ENCODE assay signal across 17 mouse cellular contexts in the genomic region with DNA sequence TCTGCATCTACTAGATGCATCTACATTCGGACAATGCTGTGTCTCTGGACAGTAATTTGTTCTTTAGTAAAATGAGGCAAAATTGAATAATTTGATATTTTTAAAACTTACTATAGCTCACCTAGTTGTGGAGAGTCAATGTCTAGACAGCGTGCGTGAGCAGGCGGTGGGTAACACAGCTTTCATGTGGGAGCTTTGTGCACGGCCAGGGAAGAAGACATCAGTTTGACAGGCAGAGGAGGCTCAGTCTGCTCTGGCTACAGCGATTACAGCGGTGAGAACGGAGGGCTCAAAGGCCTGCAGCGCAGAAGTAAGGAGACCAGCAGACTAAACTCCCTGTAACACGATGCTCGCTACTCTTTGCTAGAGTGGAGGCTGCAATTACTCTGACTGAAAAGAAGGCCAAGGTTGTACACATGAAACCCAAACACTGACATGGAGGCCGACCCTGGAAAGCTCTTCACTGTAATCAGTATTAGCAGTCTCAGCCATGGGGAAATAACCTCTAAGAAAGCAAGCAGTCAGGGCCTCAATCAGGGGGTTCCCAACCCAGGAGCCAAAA.
DNase-seq lines count a peak whose midpoint lies in the region; ATAC-seq and TF ChIP-seq lines count a peak whose summit lies in the region.
"Had no signal": no experiment of that assay in that cellular context is flagged by ENCODE, and none has a peak within 500 bp of the region (broad histone marks: within the 10 kb centered on the region; RNA-seq: fewer than 3 reads in every experiment).

No protein-coding gene starts in this region.

- no peak overlapping the region for H3K9ac ChIP-seq in intestine, embryonic 14.5 days (ENCODE audit: low read length)
- H3K9ac ChIP-seq in intestine, postnatal 0 days (ENCODE audit: low read depth, low read length) = no peak overlapping the region
- no peak overlapping the region for H3K9ac ChIP-seq in lung, postnatal 0 days (replicated peaks; ENCODE audit: low read depth)
- H3K9ac ChIP-seq: heart, embryonic 12.5 days; lung, embryonic 15.5 days had no signal

- no peak for DNase-seq in intestine, embryonic 14.5 days (ENCODE audit: low spot score)
- DNase-seq in ovary, adult 18-20 months (ENCODE audit: low spot score) = peak; percentile 9
- no peak for DNase-seq in ovary, postnatal 10 days (ENCODE audit: low spot score)
- DNase-seq in embryo, embryonic 11 days = peak; percentile 61
- no peak for DNase-seq in neural tube, embryonic 10.5 days (ENCODE audit: extremely low spot score, low spot score)
- DNase-seq in lung, postnatal 0 days (ENCODE audit: low spot score) = no peak
- DNase-seq: cerebellum, adult 9-11 months; gastrocnemius, postnatal 10 days; kidney, adult 11 months; liver; right cerebral cortex, adult 18-20 months; spleen, adult 18-20 months had no signal

- H3K4me3 ChIP-seq in intestine, embryonic 14.5 days (ENCODE audit: low read depth, low read length) = no peak overlapping the region
- no peak overlapping the region for H3K4me3 ChIP-seq in intestine, postnatal 0 days (ENCODE audit: low read depth, low read length)
- H3K4me3 ChIP-seq in lung, postnatal 0 days (ENCODE audit: low read depth, low read length) = no peak overlapping the region
- H3K4me3 ChIP-seq: heart, embryonic 12.5 days; lung, embryonic 15.5 days had no signal

- H3K27ac ChIP-seq in intestine, embryonic 14.5 days (ENCODE audit: low read depth) = 0 out of 2 replicates have a peak overlapping the region, but pooled peaks have one; percentile 16
- H3K27ac ChIP-seq in intestine, postnatal 0 days (ENCODE audit: low read depth, low read length) = no peak overlapping the region
- no peak overlapping the region for H3K27ac ChIP-seq in lung, postnatal 0 days (ENCODE audit: low read length)
- H3K27ac ChIP-seq: lung, embryonic 15.5 days; stomach, postnatal 0 days had no signal

- H3K4me2 ChIP-seq in intestine, embryonic 14.5 days (ENCODE audit: low read length) = no peak overlapping the region
- no peak overlapping the region for H3K4me2 ChIP-seq in intestine, postnatal 0 days (replicated peaks; ENCODE audit: low read depth)
- no peak overlapping the region for H3K4me2 ChIP-seq in lung, postnatal 0 days (replicated peaks; ENCODE audit: low read depth, low read length)
- H3K4me2 ChIP-seq: heart, embryonic 12.5 days; lung, embryonic 15.5 days had no signal

- no peak for TF ChIP-seq CTCF in intestine, postnatal 0 days (IDR thresholded peaks at IDR 0.05; ENCODE audit: low read depth)
- no peak for TF ChIP-seq CTCF in lung, postnatal 0 days (IDR thresholded peaks at IDR 0.05)

- H3K36me3 ChIP-seq in intestine, embryonic 14.5 days (ENCODE audit: control insufficient read depth, insufficient read depth, low read length) = no peaks in the 10 kb centered on the region
- no peaks in the 10 kb centered on the region for H3K36me3 ChIP-seq in intestine, postnatal 0 days (ENCODE audit: control insufficient read depth, insufficient read depth)
- H3K36me3 ChIP-seq in lung, postnatal 0 days (ENCODE audit: insufficient read depth, low read length) = no peaks in the 10 kb centered on the region
- H3K36me3 ChIP-seq: heart, embryonic 12.5 days; lung, embryonic 15.5 days had no signal

- no peak for ATAC-seq in intestine, embryonic 14.5 days (replicated peaks; ENCODE audit: low FRiP score, low TSS enrichment, low read depth)
- ATAC-seq in intestine, postnatal 0 days = no peak
- no peak for ATAC-seq in lung, postnatal 0 days
- ATAC-seq: CD4-positive, CD25-positive, alpha-beta regulatory T cell, adult 4 months had no signal

- no peak for TF ChIP-seq EP300 in lung, postnatal 0 days (IDR thresholded peaks at IDR 0.05)

- peaks cover 5% of the 10 kb centered on the region; the same call in 1 of the 2 replicates for H3K9me3 ChIP-seq in intestine, embryonic 14.5 days (ENCODE audit: control insufficient read depth, low read length)
- H3K9me3 ChIP-seq in intestine, postnatal 0 days (ENCODE audit: control insufficient read depth) = no peaks in the 10 kb centered on the region
- no peaks in the 10 kb centered on the region for H3K9me3 ChIP-seq in lung, postnatal 0 days (ENCODE audit: low read length)
- H3K9me3 ChIP-seq: lung, embryonic 15.5 days had no signal

- no peaks in the 10 kb centered on the region for H3K27me3 ChIP-seq in intestine, embryonic 14.5 days (replicated peaks; ENCODE audit: control insufficient read depth, insufficient read depth, low read length)
- H3K27me3 ChIP-seq in intestine, postnatal 0 days (replicated peaks; ENCODE audit: control insufficient read depth, insufficient read depth, low read length) = no peaks in the 10 kb centered on the region
- H3K27me3 ChIP-seq in lung, postnatal 0 days (replicated peaks; ENCODE audit: insufficient read depth, low read length) = no peaks in the 10 kb centered on the region
- H3K27me3 ChIP-seq: heart, embryonic 12.5 days; lung, embryonic 15.5 days had no signal

- WGBS in intestine, embryonic 14.5 days = 54% methylated on average over 12 of the region's 12 CpGs
- WGBS in intestine, postnatal 0 days = 78% methylated on average over 12 of the region's 12 CpGs
- 62% methylated on average over 12 of the region's 12 CpGs for WGBS in lung, postnatal 0 days

- H3K4me1 ChIP-seq in intestine, embryonic 14.5 days (replicated peaks; ENCODE audit: control insufficient read depth, insufficient read depth, low read length) = no peaks in the 10 kb centered on the region
- H3K4me1 ChIP-seq in intestine, postnatal 0 days (replicated peaks; ENCODE audit: control insufficient read depth, insufficient read depth, low read length) = no peaks in the 10 kb centered on the region
- H3K4me1 ChIP-seq in lung, postnatal 0 days (ENCODE audit: insufficient read depth, low read depth, low read length) = no peaks in the 10 kb centered on the region; the same call in 1 of the 2 replicates
- H3K4me1 ChIP-seq: lung, embryonic 15.5 days had no signal

Comparison
In these comparisons a context has a peak if more than half of its experiments do, and no peak if none do; other contexts are left out.
1. DNase-seq: peak in ovary, adult 18-20 months (single experiment) and embryo, embryonic 11 days (single experiment); none in intestine, embryonic 14.5 days (single experiment), ovary, postnatal 10 days (single experiment), neural tube, embryonic 10.5 days (single experiment) and lung, postnatal 0 days (single experiment).